Mouse (Mus musculus): ENCODE measurements around the gene Ppp4r1. TPM values are rescaled to one million over a fixed set of nuclear protein-coding genes. Genes with fewer than 3 reads are reported as not detected.

Gene Ppp4r1
- polyA plus RNA-seq, 2 experiments: 43.7 to 67.6 TPM

- peaks cover 88% of the 10 kb centered on the region for H3K36me3 ChIP-seq (ENCODE audit: control insufficient read depth, insufficient read depth, low read length)
- DNase-seq (ENCODE audit: low spot score) (no peak), ATAC-seq (ENCODE audit: low FRiP score, low read depth) (no peak)
- H3K4me2 ChIP-seq (replicated peaks; ENCODE audit: low read depth, low read length, severe bottlenecking): no peak overlapping the region
- H3K9ac ChIP-seq (ENCODE audit: low read depth, low read length, severe bottlenecking): no peak overlapping the region
- no peaks in the 10 kb centered on the region for H3K9me3 ChIP-seq (ENCODE audit: control insufficient read depth, low read length)
- WGBS: 96% methylated on average over 3 of the region's 3 CpGs
- no peaks in the 10 kb centered on the region for H3K27me3 ChIP-seq (ENCODE audit: control insufficient read depth, insufficient read depth, low read length)
- H3K4me3 ChIP-seq (replicated peaks; ENCODE audit: low read length): no peak overlapping the region
- no peak for TF ChIP-seq POLR2A (IDR thresholded peaks at IDR 0.05; ENCODE audit: borderline replicate concordance, extremely low read depth, insufficient read depth, insufficient read length)
- no peak overlapping the region for H3K27ac ChIP-seq (replicated peaks; ENCODE audit: low read depth, low read length)
- no peaks in the 10 kb centered on the region for H3K4me1 ChIP-seq (ENCODE audit: control insufficient read depth, insufficient read depth, low read length)
Observed at GRCm38 (mm10) chr17:65833891-65834290, 51.5 kb downstream of the Ppp4r1 start.

- H3K9me3 ChIP-seq (ENCODE audit: control insufficient read depth, low read length): no peaks in the 10 kb centered on the region
- H3K4me3 ChIP-seq (replicated peaks; ENCODE audit: low read length): no peak overlapping the region
- ATAC-seq (ENCODE audit: low FRiP score, low read depth) (no peak), DNase-seq (ENCODE audit: low spot score) (no peak)
- no peaks in the 10 kb centered on the region for H3K4me1 ChIP-seq (ENCODE audit: control insufficient read depth, insufficient read depth, low read length)
- H3K27me3 ChIP-seq (ENCODE audit: control insufficient read depth, insufficient read depth, low read length): no peaks in the 10 kb centered on the region
- H3K4me2 ChIP-seq (replicated peaks; ENCODE audit: low read depth, low read length, severe bottlenecking): no peak overlapping the region
- H3K36me3 ChIP-seq (ENCODE audit: control insufficient read depth, insufficient read depth, low read length): peaks cover 87% of the 10 kb centered on the region
- TF ChIP-seq POLR2A (IDR thresholded peaks at IDR 0.05; ENCODE audit: borderline replicate concordance, extremely low read depth, insufficient read depth, insufficient read length): no peak
- H3K9ac ChIP-seq (ENCODE audit: low read depth, low read length, severe bottlenecking): no peak overlapping the region
- H3K27ac ChIP-seq (replicated peaks; ENCODE audit: low read depth, low read length): no peak overlapping the region
- 93% methylated on average over 3 of the region's 3 CpGs for WGBS
Observed at GRCm38 (mm10) chr17:65836746-65837145, 54.4 kb downstream of the Ppp4r1 start.

GRCm38 (mm10) chr17:65839541-65840256, 57.3 kb downstream of the Ppp4r1 start:
- H3K27ac ChIP-seq (replicated peaks; ENCODE audit: low read depth, low read length): no peak overlapping the region

GRCm38 (mm10) chr17:65842669-65843381, 60.5 kb downstream of the Ppp4r1 start:
- Histone ChIP-seq H3K4me2 (replicated peaks; ENCODE audit: low read depth, low read length, severe bottlenecking) (no peak overlapping the region), H3K4me1 (ENCODE audit: control insufficient read depth, insufficient read depth, low read length) (no peaks in the 10 kb centered on the region), H3K27ac (replicated peaks; ENCODE audit: low read depth, low read length) (no peak overlapping the region), H3K27me3 (ENCODE audit: control insufficient read depth, insufficient read depth, low read length) (no peaks in the 10 kb centered on the region), H3K9me3 (ENCODE audit: control insufficient read depth, low read length) (no peaks in the 10 kb centered on the region), H3K9ac (ENCODE audit: low read depth, low read length, severe bottlenecking) (no peak overlapping the region), H3K4me3 (replicated peaks; ENCODE audit: low read length) (no peak overlapping the region), H3K36me3 (ENCODE audit: control insufficient read depth, insufficient read depth, low read length) (peaks cover 62% of the 10 kb centered on the region)
- TF ChIP-seq POLR2A (IDR thresholded peaks at IDR 0.05; ENCODE audit: borderline replicate concordance, extremely low read depth, insufficient read depth, insufficient read length): no peak
- ATAC-seq (ENCODE audit: low FRiP score, low read depth) (no peak), DNase-seq (ENCODE audit: low spot score) (no peak)
- 86% methylated on average over 10 of the region's 10 CpGs for WGBS

More at GRCm38 (mm10) chr17:65839541-65840256, 57.3 kb downstream of the Ppp4r1 start:
- peaks cover 87% of the 10 kb centered on the region for H3K36me3 ChIP-seq (ENCODE audit: control insufficient read depth, insufficient read depth, low read length)
- ATAC-seq (ENCODE audit: low FRiP score, low read depth): no peak
- H3K4me3 ChIP-seq (replicated peaks; ENCODE audit: low read length): no peak overlapping the region
- DNase-seq (ENCODE audit: low spot score): no peak
- H3K4me2 ChIP-seq (replicated peaks; ENCODE audit: low read depth, low read length, severe bottlenecking): no peak overlapping the region
- H3K4me1 ChIP-seq (ENCODE audit: control insufficient read depth, insufficient read depth, low read length): no peaks in the 10 kb centered on the region
- 75% methylated on average over 7 of the region's 7 CpGs for WGBS
- no peak overlapping the region for H3K9ac ChIP-seq (ENCODE audit: low read depth, low read length, severe bottlenecking)
- no peaks in the 10 kb centered on the region for H3K27me3 ChIP-seq (ENCODE audit: control insufficient read depth, insufficient read depth, low read length)
- no peak for TF ChIP-seq POLR2A (IDR thresholded peaks at IDR 0.05; ENCODE audit: borderline replicate concordance, extremely low read depth, insufficient read depth, insufficient read length)
- H3K9me3 ChIP-seq (ENCODE audit: control insufficient read depth, low read length): no peaks in the 10 kb centered on the region

GRCm38 (mm10) chr17:65845423-65845822, 63.0 kb downstream of the Ppp4r1 start:
- no peak overlapping the region for H3K4me2 ChIP-seq (replicated peaks; ENCODE audit: low read depth, low read length, severe bottlenecking)
- 89% methylated on average over 6 of the region's 6 CpGs for WGBS
- no peak overlapping the region for H3K9ac ChIP-seq (ENCODE audit: low read depth, low read length, severe bottlenecking)
- no peaks in the 10 kb centered on the region for H3K9me3 ChIP-seq (ENCODE audit: control insufficient read depth, low read length)
- H3K36me3 ChIP-seq (ENCODE audit: control insufficient read depth, insufficient read depth, low read length): peaks cover 53% of the 10 kb centered on the region
- H3K4me3 ChIP-seq (replicated peaks; ENCODE audit: low read length): no peak overlapping the region
- ATAC-seq (ENCODE audit: low FRiP score, low read depth) (no peak), DNase-seq (ENCODE audit: low spot score) (no peak)
- H3K27ac ChIP-seq (replicated peaks; ENCODE audit: low read depth, low read length): no peak overlapping the region
- TF ChIP-seq POLR2A (IDR thresholded peaks at IDR 0.05; ENCODE audit: borderline replicate concordance, extremely low read depth, insufficient read depth, insufficient read length): no peak
- H3K4me1 ChIP-seq (ENCODE audit: control insufficient read depth, insufficient read depth, low read length): no peaks in the 10 kb centered on the region
- H3K27me3 ChIP-seq (ENCODE audit: control insufficient read depth, insufficient read depth, low read length): no peaks in the 10 kb centered on the region

Data from limb, embryonic 14.5 days (tissue).